Mouse (Mus musculus) hindbrain, embryonic 12.5 days (tissue): Measurements from ENCODE around the gene Ryr3. TPM values are rescaled to one million over a fixed set of nuclear protein-coding genes. Genes with fewer than 3 reads are reported as not detected.

Source experiments
- ATAC-seq: fragments of 200-750 bp; cut with Nextera tagmentation; 2 replicates; pipeline ENCODE4 v1.8.0; 2017; ENCODE audit warnings: moderate TSS enrichment; ENCODE audit not compliant: low FRiP score
- H3K27ac ChIP-seq: fragments of 300-500 bp; sonication (generic); 2 replicates; pipeline ENCODE4 v1.5.1; 2016; ENCODE audit warnings: mild to moderate bottlenecking
- H3K27me3 ChIP-seq: fragments of 300-500 bp; sonication (generic); 2 replicates; pipeline ENCODE4 v1.6.1; 2016; ENCODE audit warnings: mild to moderate bottlenecking
- H3K36me3 ChIP-seq: fragments of 300-500 bp; sonication (generic); 2 replicates; pipeline ENCODE4 v1.6.1; 2016; ENCODE audit warnings: mild to moderate bottlenecking
- H3K4me1 ChIP-seq: fragments of 300-500 bp; sonication (generic); 2 replicates; pipeline ENCODE4 v1.6.1; 2016
- H3K4me2 ChIP-seq: fragments of 300-500 bp; sonication (generic); replicated peaks from 2 replicates; pipeline ENCODE4 v1.6.1; 2016; ENCODE audit warnings: mild to moderate bottlenecking
- H3K4me3 ChIP-seq: fragments of 300-500 bp; sonication (generic); 2 replicates; pipeline ENCODE4 v1.5.1; 2016; ENCODE audit warnings: mild to moderate bottlenecking
- H3K9ac ChIP-seq: fragments of 300-500 bp; sonication (generic); 2 replicates; pipeline ENCODE4 v1.6.1; 2016; ENCODE audit warnings: mild to moderate bottlenecking, moderate library complexity
- H3K9me3 ChIP-seq: fragments of 300-500 bp; sonication (generic); replicated peaks from 2 replicates; pipeline ENCODE4 v1.6.1; 2016; ENCODE audit warnings: mild to moderate bottlenecking
- WGBS: fragments of 180-500 bp; shearing (Covaris S2); methylation state at CpG from one replicate; pipeline ENCODE4 v1.1.7; 2016; 5-methylcytosine and 5-hydroxymethylcytosine counted together
- polyA plus RNA-seq: library from polyadenylated mRNA; unstranded; fragments of >200 nt; fragmentation: Nextera tagmentation; extraction: Ambion mirVana; gene quantifications from 2 replicates; pipeline ENCODE4 v1.2.1, GENCODE M21; 2016

Gene Ryr3
- polyA plus RNA-seq, 1 experiment from 2014 or later, result 1.1 TPM

DNA sequence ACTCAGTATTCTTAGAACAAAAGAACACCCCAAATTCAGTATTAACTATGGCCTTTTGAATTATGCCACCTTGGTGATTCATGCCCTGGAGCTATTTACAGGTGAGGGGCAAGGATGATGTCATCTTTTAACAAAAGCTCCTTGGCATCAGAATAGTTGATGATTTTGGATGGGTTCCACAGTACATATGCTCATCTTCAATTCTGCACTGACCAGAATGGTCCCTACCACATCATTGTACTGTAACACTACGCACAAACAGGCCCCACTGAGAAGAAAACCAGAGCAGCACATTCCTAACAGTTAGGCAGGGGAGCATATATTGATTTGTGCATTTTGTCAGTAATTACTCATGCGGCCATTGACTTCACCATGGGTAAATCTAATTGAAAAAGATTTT is 335.1 kb downstream of the Ryr3 start:
- WGBS, result 87% methylated on average over 2 of the region's 2 CpGs
- H3K4me2 ChIP-seq, result no peak overlapping the region
- no peak overlapping the region for H3K4me3 ChIP-seq
- H3K36me3 ChIP-seq, result no peaks in the 10 kb centered on the region
- no peaks in the 10 kb centered on the region for H3K4me1 ChIP-seq
- no peak overlapping the region for H3K9ac ChIP-seq
- no peaks in the 10 kb centered on the region for H3K9me3 ChIP-seq
- H3K27me3 ChIP-seq, result no peaks in the 10 kb centered on the region
- H3K27ac ChIP-seq, result no peak overlapping the region
- no peak for ATAC-seq

DNA sequence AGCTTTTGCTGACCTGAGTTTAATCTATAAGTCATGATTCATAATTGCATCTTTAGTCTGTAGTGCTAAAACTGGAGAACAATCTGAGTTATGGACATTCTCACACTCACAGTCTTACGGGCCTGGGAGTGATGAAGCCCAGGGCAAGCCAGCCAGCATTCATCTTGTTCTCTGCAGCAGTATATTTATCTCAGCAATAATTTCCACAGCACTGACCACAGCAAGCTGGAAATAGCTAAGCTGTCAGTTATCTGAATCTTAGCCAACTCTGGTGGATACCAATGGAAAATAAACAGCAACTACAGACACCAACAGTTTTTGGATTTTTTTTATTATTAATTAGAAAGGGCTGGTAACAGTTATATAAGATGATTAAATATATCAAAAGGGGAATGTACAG is 335.5 kb downstream of the Ryr3 start:
- 85% methylated on average over 1 of the region's 1 CpGs for WGBS
- H3K36me3 ChIP-seq, result no peaks in the 10 kb centered on the region
- no peaks in the 10 kb centered on the region for H3K9me3 ChIP-seq
- no peak overlapping the region for H3K27ac ChIP-seq
- no peak for ATAC-seq
- no peak overlapping the region for H3K9ac ChIP-seq
- H3K4me2 ChIP-seq, result no peak overlapping the region
- H3K27me3 ChIP-seq, result no peaks in the 10 kb centered on the region
- H3K4me3 ChIP-seq, result no peak overlapping the region
- no peaks in the 10 kb centered on the region for H3K4me1 ChIP-seq

GRCm38 (mm10) chr2:112877404-112877803 is 339.5 kb downstream of the Ryr3 start:
- WGBS, result 85% methylated on average over 3 of the region's 3 CpGs
- Histone ChIP-seq H3K9me3 (no peaks in the 10 kb centered on the region), H3K27ac (no peak overlapping the region), H3K4me3 (no peak overlapping the region), H3K9ac (no peak overlapping the region), H3K4me2 (no peak overlapping the region), H3K4me1 (no peaks in the 10 kb centered on the region), H3K36me3 (no peaks in the 10 kb centered on the region), H3K27me3 (no peaks in the 10 kb centered on the region)
- ATAC-seq, result no peak

DNA sequence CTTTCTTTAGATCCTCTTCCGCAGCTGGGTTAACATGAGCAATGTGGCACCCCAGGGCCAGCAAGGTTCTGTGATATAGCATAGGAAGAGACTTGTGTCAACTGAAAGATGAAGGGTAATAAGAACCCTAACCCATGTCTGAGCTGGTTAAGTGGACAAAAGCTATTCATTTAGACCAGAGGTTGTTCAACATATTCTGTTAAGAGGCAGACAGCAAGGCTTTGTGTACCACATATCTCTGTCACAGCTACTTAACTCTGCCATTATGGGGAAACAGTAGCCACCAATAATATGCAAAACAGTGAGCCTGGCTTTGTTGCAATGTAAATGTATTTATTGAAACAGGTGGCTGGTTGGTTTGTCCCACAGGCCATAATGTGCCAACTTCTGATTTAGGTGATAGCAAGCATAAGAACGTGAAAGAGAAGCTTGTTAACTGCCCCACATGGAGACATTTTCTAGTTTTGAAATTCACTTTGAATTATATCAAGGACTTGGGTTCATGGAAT is 350.8 kb downstream of the Ryr3 start:
- Histone ChIP-seq H3K9ac (no peak overlapping the region), H3K4me2 (no peak overlapping the region), H3K36me3 (no peaks in the 10 kb centered on the region), H3K27ac (no peak overlapping the region), H3K9me3 (no peaks in the 10 kb centered on the region), H3K4me3 (no peak overlapping the region), H3K4me1 (0 out of 2 replicates have a peak, but pooled peaks cover 4% of the 10 kb centered on the region), H3K27me3 (no peaks in the 10 kb centered on the region)
- 64% methylated on average over 2 of the region's 2 CpGs for WGBS
- no peak for ATAC-seq

DNA sequence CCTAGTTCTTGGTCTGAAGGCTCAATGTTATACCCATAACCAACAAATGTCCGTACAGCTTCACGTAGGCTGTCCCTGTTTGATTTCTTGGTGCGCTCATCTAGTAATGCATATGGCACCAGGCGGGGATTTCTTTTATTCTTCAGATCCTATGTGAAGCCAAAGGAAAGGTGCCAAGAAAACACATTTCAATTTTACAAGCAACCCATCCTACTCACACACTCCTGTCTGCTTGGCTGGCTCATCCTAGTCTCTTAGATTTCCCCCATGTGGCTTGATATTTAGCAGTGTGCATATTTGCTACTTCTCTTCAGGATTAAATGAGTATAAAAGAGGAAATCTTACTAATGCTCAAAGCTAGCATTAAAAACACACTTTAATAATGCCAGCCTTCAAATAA is 355.1 kb downstream of the Ryr3 start:
- Histone ChIP-seq H3K36me3 (no peaks in the 10 kb centered on the region), H3K9ac (no peak overlapping the region), H3K4me3 (no peak overlapping the region), H3K27ac (no peak overlapping the region), H3K9me3 (no peaks in the 10 kb centered on the region), H3K4me2 (no peak overlapping the region), H3K27me3 (no peaks in the 10 kb centered on the region), H3K4me1 (0 out of 2 replicates have a peak, but pooled peaks cover 4% of the 10 kb centered on the region)
- ATAC-seq, result no peak
- 87% methylated on average over 4 of the region's 4 CpGs for WGBS

DNA sequence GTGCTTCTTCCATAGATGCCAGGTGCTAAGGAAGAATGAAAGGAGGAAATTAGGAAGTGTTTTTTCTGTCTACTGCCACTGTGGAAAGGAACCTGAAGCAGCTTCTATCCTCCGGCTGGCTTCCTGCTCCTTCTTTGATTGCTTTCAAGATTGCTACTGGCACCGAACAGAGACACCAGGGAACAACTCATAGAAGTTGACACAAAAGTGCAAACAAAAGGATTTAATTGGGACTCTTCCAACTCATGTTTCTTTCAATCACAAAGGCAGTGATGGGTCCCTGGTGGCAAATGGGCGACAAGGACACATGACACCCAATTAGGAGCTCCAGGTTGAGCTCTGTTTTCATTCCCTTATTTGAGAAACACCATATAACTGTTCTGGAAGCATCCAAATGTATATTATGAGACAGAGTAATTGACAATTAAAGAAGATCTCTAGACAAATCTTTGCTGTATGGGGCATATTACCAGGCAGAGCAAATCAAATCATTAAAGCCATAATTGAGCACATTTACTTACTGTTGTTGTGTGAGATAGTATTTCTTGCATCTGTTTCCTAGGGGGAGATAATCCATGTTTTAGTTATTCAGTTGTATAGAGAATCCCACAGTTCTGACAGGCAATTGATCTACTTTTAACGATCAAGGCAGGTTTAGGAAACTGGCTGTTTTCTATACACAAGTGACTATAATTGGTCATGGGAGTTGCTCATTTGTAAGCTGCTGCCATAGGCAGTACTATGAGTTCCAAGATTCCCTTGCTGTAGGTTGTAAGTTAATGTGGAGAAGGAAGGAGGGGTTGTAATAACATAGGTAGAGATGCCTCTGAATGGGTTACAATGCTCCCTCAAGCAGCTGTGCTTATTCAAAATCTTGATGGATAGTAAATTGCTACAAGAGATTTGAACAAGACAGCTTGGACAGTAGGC is 371.0 kb downstream of the Ryr3 start:
- Histone ChIP-seq H3K9me3 (peaks cover 8% of the 10 kb centered on the region; the same call in 1 of the 2 replicates), H3K27me3 (no peaks in the 10 kb centered on the region), H3K27ac (no peak overlapping the region), H3K4me1 (no peaks in the 10 kb centered on the region), H3K9ac (no peak overlapping the region), H3K4me2 (no peak overlapping the region), H3K4me3 (no peak overlapping the region), H3K36me3 (no peaks in the 10 kb centered on the region)
- ATAC-seq, result no peak
- WGBS, result 63% methylated on average over 4 of the region's 4 CpGs

- Histone ChIP-seq H3K36me3 (no peaks in the 10 kb centered on the region), H3K4me1 (no peaks in the 10 kb centered on the region), H3K9ac (no peak overlapping the region), H3K27me3 (no peaks in the 10 kb centered on the region), H3K9me3 (no peaks in the 10 kb centered on the region), H3K4me2 (no peak overlapping the region), H3K27ac (no peak overlapping the region), H3K4me3 (no peak overlapping the region)
- 38% methylated on average over 3 of the region's 3 CpGs for WGBS
- no peak for ATAC-seq
Observed at GRCm38 (mm10) chr2:112842877-112843276, 374.0 kb downstream of the Ryr3 start.

DNA sequence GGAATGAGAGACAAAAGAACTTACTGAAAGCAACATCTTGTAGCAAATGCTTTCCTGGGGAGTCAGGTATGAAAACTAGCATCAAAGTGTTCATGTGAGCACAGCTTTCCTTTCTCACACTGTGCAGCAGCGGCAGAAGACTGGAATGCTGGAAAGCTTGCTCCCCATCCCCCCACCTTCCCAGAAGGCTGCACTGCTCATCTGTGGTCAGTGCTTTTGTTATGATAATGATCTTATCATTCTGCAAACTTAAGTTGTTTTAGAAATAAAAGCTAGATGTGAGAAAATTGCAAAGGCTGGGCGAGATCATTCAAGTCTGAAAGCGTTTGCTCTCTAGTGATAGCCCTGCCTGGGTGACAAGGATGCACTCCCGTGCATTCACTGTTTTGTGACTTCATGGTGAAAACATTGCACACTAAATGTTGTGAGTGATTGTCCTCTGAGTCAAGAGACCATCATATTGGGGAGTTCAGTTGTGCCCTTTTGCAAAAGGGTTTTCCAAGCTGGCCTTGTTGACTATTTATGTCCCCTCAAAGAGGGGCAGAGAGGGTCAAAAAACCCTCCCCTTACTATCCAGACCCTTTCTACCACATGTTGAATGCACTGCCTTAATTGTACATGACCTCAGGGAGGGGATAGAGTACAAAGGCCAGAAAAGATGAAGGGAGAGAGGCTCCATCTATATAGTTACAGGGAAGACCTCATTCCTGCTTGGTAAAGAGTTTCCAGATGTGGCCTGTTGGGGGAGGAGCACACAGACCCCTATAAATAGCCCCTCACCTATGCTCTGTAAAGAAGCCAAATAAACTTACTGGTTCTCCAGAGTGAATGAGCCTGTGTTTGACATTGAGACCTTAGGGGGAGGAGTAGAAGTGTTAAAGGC is 385.2 kb downstream of the Ryr3 start:
- H3K36me3 ChIP-seq, result no peaks in the 10 kb centered on the region
- no peak overlapping the region for H3K4me3 ChIP-seq
- peaks cover 11% of the 10 kb centered on the region for H3K4me1 ChIP-seq
- WGBS, result 24% methylated on average over 4 of the region's 4 CpGs
- no peaks in the 10 kb centered on the region for H3K27me3 ChIP-seq
- no peak overlapping the region for H3K4me2 ChIP-seq
- H3K9me3 ChIP-seq, result no peaks in the 10 kb centered on the region
- ATAC-seq, result no peak
- no peak overlapping the region for H3K9ac ChIP-seq
- H3K27ac ChIP-seq, result no peak overlapping the region

DNA sequence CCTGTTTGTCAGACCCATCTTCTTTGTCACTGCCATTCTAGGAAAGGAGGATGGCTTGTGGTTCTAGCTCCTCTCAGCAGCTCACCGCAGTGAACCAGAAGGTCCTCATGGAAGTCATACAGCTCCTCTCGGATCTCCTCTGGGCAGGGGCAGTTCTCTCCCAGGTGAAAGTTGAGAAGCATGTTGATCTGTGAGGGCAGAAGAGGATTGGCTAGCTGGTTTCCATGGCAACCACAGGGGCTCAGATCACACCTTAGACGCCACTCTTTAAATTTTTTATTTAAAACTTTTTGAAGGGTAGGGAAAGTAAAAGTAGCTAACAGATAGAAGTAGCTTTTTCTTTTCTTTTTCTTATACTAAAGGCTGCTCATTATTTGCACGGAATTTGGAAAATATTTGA is 390.3 kb downstream of the Ryr3 start:
- Histone ChIP-seq H3K27me3 (no peaks in the 10 kb centered on the region), H3K4me2 (no peak overlapping the region), H3K27ac (no peak overlapping the region), H3K9me3 (no peaks in the 10 kb centered on the region), H3K4me3 (no peak overlapping the region), H3K4me1 (peaks cover 8% of the 10 kb centered on the region), H3K9ac (no peak overlapping the region), H3K36me3 (no peaks in the 10 kb centered on the region)
- ATAC-seq, result no peak
- 43% methylated on average over 4 of the region's 4 CpGs for WGBS

DNA sequence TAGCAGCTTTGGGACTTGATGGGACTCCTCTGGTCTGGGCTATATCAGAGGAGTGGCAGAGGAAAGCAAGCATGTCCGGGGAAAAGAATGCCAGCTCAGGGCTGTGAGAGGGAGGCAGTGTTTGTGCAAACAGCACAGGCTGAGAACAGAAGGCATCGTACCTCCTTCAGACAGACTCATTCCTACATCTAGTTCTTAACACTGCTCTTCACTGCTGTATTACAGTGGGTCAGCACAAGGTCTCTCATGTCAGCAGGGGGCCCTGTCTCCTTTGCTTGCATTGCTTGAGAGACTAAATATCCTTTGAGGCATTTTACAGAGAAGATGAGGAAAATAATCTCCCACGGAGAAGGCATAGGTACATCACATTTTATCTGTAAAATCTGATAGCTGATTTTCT is 394.2 kb downstream of the Ryr3 start:
- Histone ChIP-seq H3K9ac (no peak overlapping the region), H3K27me3 (no peaks in the 10 kb centered on the region), H3K36me3 (no peaks in the 10 kb centered on the region), H3K27ac (no peak overlapping the region), H3K4me2 (no peak overlapping the region), H3K4me1 (no peaks in the 10 kb centered on the region), H3K4me3 (no peak overlapping the region), H3K9me3 (no peaks in the 10 kb centered on the region)
- ATAC-seq, result no peak
- 38% methylated on average over 3 of the region's 3 CpGs for WGBS

DNA sequence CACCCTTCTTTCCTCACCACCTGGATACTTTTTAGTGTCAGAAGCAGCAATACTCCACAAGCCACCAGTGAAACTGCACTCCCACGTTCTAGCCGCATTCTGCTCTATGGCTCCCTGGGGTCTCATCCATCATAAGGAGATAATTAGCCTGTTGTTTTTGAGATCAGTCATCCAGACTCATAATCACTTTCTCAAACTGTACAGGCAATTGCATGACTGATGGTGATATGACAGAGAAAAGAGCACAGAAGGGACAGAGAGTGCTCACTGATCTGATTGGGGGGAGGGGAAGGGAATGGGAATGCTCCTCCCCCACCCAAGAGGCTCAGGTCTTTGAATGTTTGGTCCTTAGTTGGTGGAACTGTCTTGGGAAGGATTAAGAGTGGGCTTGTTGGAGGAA is 397.8 kb downstream of the Ryr3 start:
- no peak overlapping the region for H3K4me2 ChIP-seq
- no peak overlapping the region for H3K9ac ChIP-seq
- no peak overlapping the region for H3K4me3 ChIP-seq
- 37% methylated on average over 2 of the region's 2 CpGs for WGBS
- H3K27ac ChIP-seq, result no peak overlapping the region
- H3K27me3 ChIP-seq, result no peaks in the 10 kb centered on the region
- no peaks in the 10 kb centered on the region for H3K36me3 ChIP-seq
- ATAC-seq, result peak; percentile 46; the same call in 1 of the 2 replicates
- no peaks in the 10 kb centered on the region for H3K4me1 ChIP-seq
- no peaks in the 10 kb centered on the region for H3K9me3 ChIP-seq

GRCm38 (mm10) chr2:112816976-112817375 is 399.9 kb downstream of the Ryr3 start:
- H3K36me3 ChIP-seq, result no peaks in the 10 kb centered on the region
- no peaks in the 10 kb centered on the region for H3K27me3 ChIP-seq
- H3K9me3 ChIP-seq, result no peaks in the 10 kb centered on the region
- H3K4me2 ChIP-seq, result no peak overlapping the region
- no peak overlapping the region for H3K27ac ChIP-seq
- no peaks in the 10 kb centered on the region for H3K4me1 ChIP-seq
- H3K9ac ChIP-seq, result no peak overlapping the region
- ATAC-seq, result no peak
- WGBS, result 51% methylated on average over 3 of the region's 3 CpGs
- H3K4me3 ChIP-seq, result no peak overlapping the region
